Mouse (Mus musculus): ENCODE results near the gene Acot2. TPM values are rescaled to one million over a fixed set of nuclear protein-coding genes. Genes with fewer than 3 reads are reported as not detected.
A peak's percentile ranks its signal among the peaks of the same experiment; 100 is the strongest.
"Not testable (repeated sequence)": the region's sequence is repeated elsewhere in the genome, so short reads cannot be mapped to it uniquely, and the experiment has no call there.

The Acot2 gene
- polyA plus RNA-seq, 1 experiment from 2014 or later: 13.2 TPM

DNA sequence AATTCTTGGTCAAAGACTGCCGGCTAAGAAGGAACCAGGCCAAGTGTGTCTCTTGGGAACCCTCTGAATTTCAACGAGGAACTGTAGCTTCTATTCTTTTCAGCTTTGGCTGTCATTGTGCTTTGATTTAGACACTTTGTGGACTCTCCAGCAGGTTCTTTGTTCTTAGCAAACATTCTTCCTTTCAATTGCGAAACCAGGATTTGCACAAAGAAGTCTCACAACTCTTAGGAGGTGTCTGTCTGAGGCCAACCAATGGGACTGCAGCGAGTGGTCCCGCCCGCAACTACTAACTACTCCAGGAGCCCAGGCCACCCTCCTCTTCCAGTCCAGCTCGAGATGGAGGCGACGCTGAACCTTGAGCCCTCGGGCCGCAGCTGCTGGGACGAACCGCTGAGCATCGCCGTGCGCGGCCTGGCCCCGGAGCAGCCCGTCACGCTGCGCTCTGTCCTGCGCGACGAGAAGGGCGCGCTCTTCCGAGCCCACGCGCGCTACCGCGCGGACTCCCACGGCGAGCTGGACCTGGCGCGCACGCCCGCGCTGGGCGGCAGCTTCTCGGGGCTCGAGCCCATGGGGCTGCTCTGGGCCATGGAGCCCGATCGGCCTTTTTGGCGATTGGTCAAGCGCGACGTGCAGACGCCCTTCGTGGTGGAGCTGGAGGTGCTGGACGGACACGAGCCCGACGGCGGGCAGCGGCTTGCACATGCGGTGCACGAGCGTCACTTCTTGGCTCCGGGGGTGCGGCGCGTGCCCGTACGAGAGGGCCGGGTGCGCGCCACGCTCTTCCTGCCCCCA lies 21.7 kb downstream of the Acot2 start, which contains the start of gene Acot1:
TSS of gene Acot1 (plus strand) at position 320 of the 795 bp plus-strand sequence.
- peak; percentile 96 for DNase-seq (ENCODE audit: low spot score, missing footprints)
- Histone ChIP-seq H3K4me3 (ENCODE audit: low read depth, low read length) (peak within 1 kb of the TSS; percentile 38), H3K9ac (ENCODE audit: low read length) (peak within 1 kb of the TSS; percentile 63), H3K27ac (ENCODE audit: low read depth, low read length) (peak within 1 kb of the TSS; percentile 42), H3K4me2 (peak within 1 kb of the TSS; percentile 49), H3K4me1 (ENCODE audit: control insufficient read depth, insufficient read depth, low read length) (peaks cover 22% of the 10 kb centered on the region)
- not testable (repeated sequence) for H3K9me3 ChIP-seq (ENCODE audit: control insufficient read depth, low read length); H3K27me3 ChIP-seq (ENCODE audit: control insufficient read depth, insufficient read depth, low read length); H3K36me3 ChIP-seq (ENCODE audit: control insufficient read depth, insufficient read depth, low read length)
- peak; percentile 94 for ATAC-seq (ENCODE audit: low FRiP score)
- WGBS: 1% methylated on average over 51 of the region's 70 CpGs

DNA sequence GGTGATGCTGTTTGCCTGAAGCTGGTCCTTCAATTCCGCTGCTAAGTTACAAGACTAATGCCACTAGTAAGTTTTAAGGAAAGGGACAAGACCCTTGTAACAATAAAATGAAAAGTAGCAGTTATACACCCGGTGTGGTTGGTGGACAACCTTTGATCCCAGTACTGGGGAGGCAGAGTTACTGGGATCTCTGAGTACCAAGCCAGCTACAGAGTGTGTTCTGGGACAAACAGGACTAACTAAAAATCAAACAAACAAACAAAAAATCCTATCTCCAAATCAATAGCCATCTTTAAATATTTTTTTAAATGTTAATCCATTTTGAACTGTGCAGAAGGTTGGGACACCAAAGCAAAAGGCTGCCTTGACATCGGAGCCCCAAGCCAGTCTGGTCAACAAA lies 22.5 kb downstream of the Acot2 start:
- Histone ChIP-seq H3K4me1 (ENCODE audit: control insufficient read depth, insufficient read depth, low read length) (peaks cover 22% of the 10 kb centered on the region), H3K27ac (ENCODE audit: low read depth, low read length) (no peak overlapping the region), H3K36me3 (ENCODE audit: control insufficient read depth, insufficient read depth, low read length) (no peaks in the 10 kb centered on the region), H3K4me3 (ENCODE audit: low read depth, low read length) (peak overlapping the region; percentile 38), H3K9ac (ENCODE audit: low read length) (peak overlapping the region; percentile 27; the same call in 1 of the 2 replicates), H3K4me2 (peak overlapping the region; percentile 49; the same call in 1 of the 2 replicates), H3K27me3 (ENCODE audit: control insufficient read depth, insufficient read depth, low read length) (no peaks in the 10 kb centered on the region), H3K9me3 (ENCODE audit: control insufficient read depth, low read length) (no peaks in the 10 kb centered on the region)
- ATAC-seq (ENCODE audit: low FRiP score) (no peak), DNase-seq (ENCODE audit: low spot score, missing footprints) (peak; percentile 87)
- 70% methylated on average over 3 of the region's 3 CpGs for WGBS

- H3K27ac ChIP-seq (ENCODE audit: low read depth, low read length): peak overlapping the region; percentile 44; the same call in 1 of the 2 replicates
- DNase-seq (ENCODE audit: low spot score, missing footprints) (peak; percentile 94), ATAC-seq (ENCODE audit: low FRiP score) (peak; percentile 67)
- WGBS: 24% methylated on average over 12 of the region's 12 CpGs
- peak overlapping the region; percentile 49 for H3K4me2 ChIP-seq
- H3K27me3 ChIP-seq (ENCODE audit: control insufficient read depth, insufficient read depth, low read length): no peaks in the 10 kb centered on the region
- H3K4me3 ChIP-seq (ENCODE audit: low read depth, low read length): peak overlapping the region; percentile 3; the same call in 1 of the 2 replicates
- peak overlapping the region; percentile 20; the same call in 1 of the 2 replicates for H3K9ac ChIP-seq (ENCODE audit: low read length)
- H3K36me3 ChIP-seq (ENCODE audit: control insufficient read depth, insufficient read depth, low read length): no peaks in the 10 kb centered on the region
- peaks cover 22% of the 10 kb centered on the region for H3K4me1 ChIP-seq (ENCODE audit: control insufficient read depth, insufficient read depth, low read length)
- no peaks in the 10 kb centered on the region for H3K9me3 ChIP-seq (ENCODE audit: control insufficient read depth, low read length)
Observed at GRCm38 (mm10) chr12:84011251-84012040, 23.8 kb downstream of the Acot2 start.

GRCm38 (mm10) chr12:84013130-84013529 lies 25.5 kb downstream of the Acot2 start:
- DNase-seq (ENCODE audit: low spot score, missing footprints): peak; percentile 86
- WGBS: 68% methylated on average over 6 of the region's 6 CpGs
- Histone ChIP-seq H3K4me3 (ENCODE audit: low read depth, low read length) (no peak overlapping the region), H3K4me2 (no peak overlapping the region), H3K36me3 (ENCODE audit: control insufficient read depth, insufficient read depth, low read length) (no peaks in the 10 kb centered on the region), H3K27me3 (ENCODE audit: control insufficient read depth, insufficient read depth, low read length) (no peaks in the 10 kb centered on the region), H3K9me3 (ENCODE audit: control insufficient read depth, low read length) (no peaks in the 10 kb centered on the region), H3K4me1 (ENCODE audit: control insufficient read depth, insufficient read depth, low read length) (peaks cover 22% of the 10 kb centered on the region), H3K27ac (ENCODE audit: low read depth, low read length) (no peak overlapping the region), H3K9ac (ENCODE audit: low read length) (no peak overlapping the region)
- ATAC-seq (ENCODE audit: low FRiP score): no peak

DNA sequence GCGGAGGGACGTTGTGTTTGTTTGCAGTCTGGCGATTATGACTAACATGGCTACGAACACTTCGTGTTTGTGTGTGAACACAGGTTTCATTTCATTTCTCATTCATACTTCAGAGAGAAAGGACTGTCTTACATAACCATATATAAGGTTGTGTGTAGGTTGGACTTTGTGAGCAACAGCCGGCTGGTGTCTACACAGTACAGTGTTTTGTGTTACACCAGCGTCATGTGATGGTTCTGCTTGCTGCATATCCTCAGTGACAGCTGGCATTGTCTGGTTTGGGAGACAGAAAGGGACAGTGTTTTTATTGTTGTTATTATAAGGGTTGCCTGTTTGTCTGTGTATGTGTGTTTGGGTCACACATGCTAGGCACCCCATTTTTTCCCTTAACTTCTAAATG lies 26.0 kb downstream of the Acot2 start:
- Histone ChIP-seq H3K4me2 (no peak overlapping the region), H3K4me1 (ENCODE audit: control insufficient read depth, insufficient read depth, low read length) (peaks cover 20% of the 10 kb centered on the region), H3K27me3 (ENCODE audit: control insufficient read depth, insufficient read depth, low read length) (no peaks in the 10 kb centered on the region), H3K36me3 (ENCODE audit: control insufficient read depth, insufficient read depth, low read length) (no peaks in the 10 kb centered on the region), H3K9ac (ENCODE audit: low read length) (no peak overlapping the region), H3K9me3 (ENCODE audit: control insufficient read depth, low read length) (no peaks in the 10 kb centered on the region), H3K4me3 (ENCODE audit: low read depth, low read length) (no peak overlapping the region), H3K27ac (ENCODE audit: low read depth, low read length) (no peak overlapping the region)
- WGBS: 98% methylated on average over 7 of the region's 7 CpGs
- DNase-seq (ENCODE audit: low spot score, missing footprints) (no peak), ATAC-seq (ENCODE audit: low FRiP score) (no peak)

DNA sequence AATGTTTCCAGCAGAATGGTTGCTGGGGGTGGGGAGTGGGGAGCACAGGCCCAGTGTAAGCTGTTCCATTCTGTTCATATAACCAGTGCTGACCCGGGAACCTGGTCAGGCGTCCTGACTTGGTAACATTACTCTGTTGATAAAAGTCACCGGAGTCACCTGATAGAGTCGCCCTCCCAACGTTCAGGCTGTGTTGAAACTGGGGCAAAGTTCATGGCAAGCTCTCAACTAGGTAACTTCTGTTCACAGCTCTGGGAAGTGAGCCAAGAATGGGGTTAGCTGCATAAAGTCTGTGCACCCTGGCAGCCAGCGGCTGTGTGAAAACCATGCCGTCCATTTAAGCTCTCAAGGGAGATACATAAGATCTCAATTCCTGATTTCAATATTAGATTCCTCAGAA lies 32.9 kb downstream of the Acot2 start:
- DNase-seq (ENCODE audit: low spot score, missing footprints); H3K27me3 ChIP-seq (ENCODE audit: control insufficient read depth, insufficient read depth, low read length); ATAC-seq (ENCODE audit: low FRiP score); H3K9ac ChIP-seq (ENCODE audit: low read length); H3K4me1 ChIP-seq (ENCODE audit: control insufficient read depth, insufficient read depth, low read length); H3K4me3 ChIP-seq (ENCODE audit: low read depth, low read length); H3K36me3 ChIP-seq (ENCODE audit: control insufficient read depth, insufficient read depth, low read length); H3K4me2 ChIP-seq; H3K27ac ChIP-seq (ENCODE audit: low read depth, low read length); H3K9me3 ChIP-seq (ENCODE audit: control insufficient read depth, low read length): not testable (repeated sequence)
- WGBS: 81% methylated on average over 7 of the region's 7 CpGs

GRCm38 (mm10) chr12:84022266-84022665 lies 34.6 kb downstream of the Acot2 start:
- ATAC-seq (ENCODE audit: low FRiP score); H3K4me1 ChIP-seq (ENCODE audit: control insufficient read depth, insufficient read depth, low read length); H3K4me3 ChIP-seq (ENCODE audit: low read depth, low read length); H3K36me3 ChIP-seq (ENCODE audit: control insufficient read depth, insufficient read depth, low read length); H3K9me3 ChIP-seq (ENCODE audit: control insufficient read depth, low read length); H3K4me2 ChIP-seq; H3K27me3 ChIP-seq (ENCODE audit: control insufficient read depth, insufficient read depth, low read length); H3K9ac ChIP-seq (ENCODE audit: low read length); H3K27ac ChIP-seq (ENCODE audit: low read depth, low read length); DNase-seq (ENCODE audit: low spot score, missing footprints): not testable (repeated sequence)
- 90% methylated on average over 4 of the region's 4 CpGs for WGBS

DNA sequence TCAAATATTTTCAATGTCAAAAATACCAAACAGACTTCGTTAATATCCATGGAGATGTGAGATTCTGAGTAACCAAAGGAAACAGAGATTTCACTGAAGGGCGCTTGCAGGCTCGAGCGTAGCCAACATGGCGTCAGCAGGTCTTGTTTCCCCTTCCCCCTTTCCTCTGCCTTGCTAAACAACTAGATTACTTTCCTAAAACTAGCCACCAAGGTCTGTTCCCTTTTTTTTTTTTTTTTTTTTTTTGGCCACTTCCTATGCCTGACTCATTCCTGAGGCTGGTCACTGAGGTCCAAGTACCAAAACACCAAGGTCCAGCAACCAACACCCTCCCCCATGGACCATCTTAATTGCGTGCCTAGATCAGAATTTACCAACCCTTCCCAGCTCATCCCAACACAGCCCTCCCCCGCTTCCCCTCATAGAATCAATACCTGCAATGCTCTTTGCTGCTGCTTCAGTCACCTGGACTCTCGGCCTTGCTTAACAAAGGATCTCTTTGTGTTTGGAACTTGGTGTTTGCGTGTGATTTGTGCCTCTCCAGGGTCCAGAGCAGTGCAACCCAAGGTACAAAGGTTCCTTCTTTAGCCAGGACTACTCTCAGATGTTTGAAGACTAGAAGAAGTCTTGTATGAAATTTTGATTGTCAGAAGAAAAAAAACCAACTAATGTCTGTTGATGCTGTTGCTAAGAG lies 35.5 kb downstream of the Acot2 start:
- no peak overlapping the region for H3K4me2 ChIP-seq
- no peak overlapping the region for H3K9ac ChIP-seq (ENCODE audit: low read length)
- WGBS: 86% methylated on average over 9 of the region's 9 CpGs
- H3K27me3 ChIP-seq (ENCODE audit: control insufficient read depth, insufficient read depth, low read length): no peaks in the 10 kb centered on the region
- no peaks in the 10 kb centered on the region for H3K36me3 ChIP-seq (ENCODE audit: control insufficient read depth, insufficient read depth, low read length)
- no peaks in the 10 kb centered on the region for H3K4me1 ChIP-seq (ENCODE audit: control insufficient read depth, insufficient read depth, low read length)
- H3K4me3 ChIP-seq (ENCODE audit: low read depth, low read length): no peak overlapping the region
- DNase-seq (ENCODE audit: low spot score, missing footprints) (no peak), ATAC-seq (ENCODE audit: low FRiP score) (no peak)
- H3K9me3 ChIP-seq (ENCODE audit: control insufficient read depth, low read length): no peaks in the 10 kb centered on the region
- H3K27ac ChIP-seq (ENCODE audit: low read depth, low read length): no peak overlapping the region
